Mouse (Mus musculus) central nervous system, embryonic 11.5 days (tissue): ENCODE data around the gene Ddx1. TPM values are rescaled to one million over a fixed set of nuclear protein-coding genes. Genes with fewer than 3 reads are reported as not detected.

Experiments
- polyA plus RNA-seq: library from polyadenylated mRNA; depleted of rRNA; stranded (reverse); fragments of >200 nt; gene quantifications from 2 replicates; pipeline ENCODE4 v1.2.3, GENCODE M21; 2012; rRNA removed

Ddx1 gene
- 82.0 and 96.4 TPM in 2 replicates for polyA plus RNA-seq

GRCm38 (mm10) chr12:13248691-13249572 is at the start of gene Ddx1:
Gene Ddx1 (minus strand): TSS chr12:13249213.

GRCm38 (mm10) chr12:13268826-13269449 is 19.9 kb upstream of the Ddx1 start, which contains the start of gene Nbas:
Gene Nbas (plus strand): TSS chr12:13269133.

Other genes starting within 250 kb of the Ddx1 start
- gene Nbas, start 19.9 kb upstream of the Ddx1 start, polyA plus RNA-seq: 17.3 and 17.8 TPM in 2 replicates